Mouse (Mus musculus) myocyte (in vitro differentiated cells): ENCODE data around the gene Mfap2.

ENCODE experiments used
- MYOG ChIP-seq, 3 experiments: IDR thresholded peaks; one replicate each; pipeline ENCODE4 v1.6.1; 2011; ENCODE audit warnings: control low read depth in 2 of 3, low read depth in 2 of 3, mild to moderate bottlenecking in 2 of 3; ENCODE audit not compliant: insufficient read length in 2 of 3, control insufficient read depth in 1 of 3, insufficient read depth in 1 of 3
- POLR2A ChIP-seq: IDR thresholded peaks from one replicate; pipeline ENCODE4 v1.6.1; 2011; ENCODE audit warnings: low read depth, mild to moderate bottlenecking, control low read depth, moderate library complexity; ENCODE audit not compliant: insufficient read length
- REST ChIP-seq: IDR thresholded peaks from one replicate; pipeline ENCODE4 v1.6.1; 2011; ENCODE audit warnings: mild to moderate bottlenecking, control low read depth, moderate library complexity; ENCODE audit not compliant: insufficient read depth, insufficient read length
- SRF ChIP-seq: IDR thresholded peaks from one replicate; pipeline ENCODE4 v1.6.1; 2011; ENCODE audit warnings: low read depth; ENCODE audit not compliant: control insufficient read depth, insufficient read length
- TCF12 ChIP-seq: IDR thresholded peaks from one replicate; pipeline ENCODE4 v1.6.1; 2011; ENCODE audit warnings: mild to moderate bottlenecking, control low read depth; ENCODE audit not compliant: poor library complexity, insufficient read depth, severe bottlenecking
- TCF3 ChIP-seq: IDR thresholded peaks from one replicate; pipeline ENCODE4 v1.6.1; 2011; ENCODE audit warnings: low read depth, control low read depth; ENCODE audit not compliant: insufficient read length

DNA sequence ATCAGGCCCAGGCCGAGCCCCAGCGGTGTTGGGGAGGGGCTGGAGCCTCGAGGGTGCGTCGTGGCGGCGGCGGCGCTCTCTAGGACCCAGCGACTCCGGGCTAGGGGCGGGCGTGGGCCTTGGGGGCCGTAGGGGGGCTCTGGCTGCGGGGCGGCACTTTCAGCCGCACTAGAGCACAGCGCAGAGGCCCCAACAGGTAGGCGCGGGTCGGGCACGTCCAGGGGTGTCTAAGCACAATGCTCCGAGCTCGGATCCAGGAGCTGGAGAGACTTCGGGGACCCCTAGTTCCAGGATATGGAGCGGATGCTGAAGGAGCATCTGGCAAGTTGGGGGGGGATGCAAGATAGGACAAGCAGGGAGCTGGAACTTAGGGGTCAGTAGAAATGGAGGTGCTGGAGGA is 308 bp downstream of the Mfap2 start:
- TF ChIP-seq SRF: no peak
- TF ChIP-seq POLR2A: no peak
- TF ChIP-seq TCF12: no peak
- TF ChIP-seq MYOG (IDR thresholded peaks at IDR 0.05; ENCODE audit: control insufficient read depth in 1 of 3, insufficient read depth in 1 of 3, insufficient read length in 2 of 3, low read depth in 2 of 3): no peak
- no peak for TF ChIP-seq TCF3
- no peak for TF ChIP-seq REST
